Mouse (Mus musculus) ES-E14 (cell line): ENCODE results near the gene Cnmd. TPM values are rescaled to one million over a fixed set of nuclear protein-coding genes. Genes with fewer than 3 reads are reported as not detected.
A peak's percentile ranks its signal among the peaks of the same experiment; 100 is the strongest.

Source experiments
- DNase-seq: peaks from one replicate; pipeline ENCODE4 v3.0.0-alpha.2; 2013; ENCODE audit warnings: low read depth, low spot score
- H3K27ac ChIP-seq: 2 replicates; pipeline ENCODE4 v1.5.1; 2012; ENCODE audit warnings: low read depth, mild to moderate bottlenecking, low read length, moderate library complexity, mixed read lengths; ENCODE audit not compliant: poor library complexity, insufficient read depth, severe bottlenecking
- H3K36me3 ChIP-seq: 2 replicates; pipeline ENCODE4 v1.6.1; 2012; ENCODE audit warnings: mild to moderate bottlenecking, low read length, moderate library complexity, mixed read lengths; ENCODE audit not compliant: control insufficient read depth, poor library complexity, insufficient read depth, severe bottlenecking
- H3K4me1 ChIP-seq, 2 experiments: fragments of 150-350 bp in 1 of 2; sonication (generic) in 1 of 2; 2 replicates each; pipeline ENCODE4 v1.6.1; 2012; ENCODE audit warnings: low read length in 2 of 2, mild to moderate bottlenecking in 1 of 2, mixed read lengths in 1 of 2; ENCODE audit not compliant: control insufficient read depth in 2 of 2, insufficient read depth in 2 of 2, poor library complexity in 1 of 2
- H3K4me3 ChIP-seq, 2 experiments: fragments of 150-350 bp in 1 of 2; sonication (generic) in 1 of 2; 2 replicates each; pipeline ENCODE4 v1.5.1; 2012; ENCODE audit warnings: low read length in 2 of 2, low read depth in 1 of 2, mild to moderate bottlenecking in 1 of 2, mixed read lengths in 1 of 2; ENCODE audit not compliant: insufficient read depth in 1 of 2, poor library complexity in 1 of 2, severe bottlenecking in 1 of 2
- H3K9ac ChIP-seq: 2 replicates; pipeline ENCODE4 v1.6.1; 2012; ENCODE audit warnings: low read depth, mild to moderate bottlenecking, low read length, mixed read lengths; ENCODE audit not compliant: poor library complexity, insufficient read depth, severe bottlenecking
- H3K9me3 ChIP-seq: fragments of 150-350 bp; sonication (generic); 2 replicates; pipeline ENCODE4 v1.6.1; 2012; ENCODE audit warnings: low read depth, mild to moderate bottlenecking, low read length; ENCODE audit not compliant: control insufficient read depth, insufficient read depth
- CHD2 ChIP-seq: IDR thresholded peaks from 2 replicates; pipeline ENCODE4 v1.6.1; 2014; ENCODE audit warnings: mild to moderate bottlenecking, low read depth, low read length, inconsistent platforms
- HCFC1 ChIP-seq: IDR thresholded peaks from 2 replicates; pipeline ENCODE4 v1.6.1; 2012; ENCODE audit warnings: low read length, inconsistent platforms, borderline replicate concordance; ENCODE audit not compliant: insufficient read depth
- MAFK ChIP-seq: IDR thresholded peaks from 2 replicates; pipeline ENCODE4 v1.6.1; 2014; ENCODE audit warnings: mild to moderate bottlenecking, low read depth, low read length, inconsistent platforms; ENCODE audit not compliant: insufficient read depth
- ZC3H11A ChIP-seq: IDR thresholded peaks from 2 replicates; pipeline ENCODE4 v1.6.1; 2012; ENCODE audit warnings: low read depth, mild to moderate bottlenecking, inconsistent platforms, low read length, borderline replicate concordance
- ZNF384 ChIP-seq: IDR thresholded peaks from 2 replicates; pipeline ENCODE4 v1.6.1; 2012; ENCODE audit warnings: low read depth, low read length, inconsistent platforms
- in situ Hi-C, 2 experiments: fragments of 600-800 bp; cut with MboI; formaldehyde crosslinking; loops; one replicate each; pipeline ENCODE4 v1.15.1; 2025; ENCODE audit warnings: low sequenced_read_pairs in 2 of 2, inconsistent platforms in 1 of 2; ENCODE audit not compliant: unreplicated experiment in 2 of 2
- total RNA-seq: library from RNA; depleted of rRNA; stranded (reverse); fragments of 300-350 nt; gene quantifications from 2 replicates; pipeline ENCODE4 v1.2.3, GENCODE M21; 2012; rRNA removed

Gene Cnmd
- total RNA-seq, 1 experiment = not detected

- Histone ChIP-seq H3K9ac (peak overlapping the region; percentile 70), H3K4me3 (peak overlapping the region; percentile 83 to 96), H3K4me1 (peaks cover 6 to 13% of the 10 kb centered on the region in 2 experiments), H3K27ac (peak overlapping the region; percentile 25; the same call in 1 of the 2 replicates), H3K36me3 (peaks cover 4% of the 10 kb centered on the region; the same call in 1 of the 2 replicates), H3K9me3 (no peaks in the 10 kb centered on the region)
- DNase-seq = no peak
- in situ Hi-C loops = no loop called here
- TF ChIP-seq ZNF384 (no peak), ZC3H11A (no peak), MAFK (no peak), HCFC1 (no peak), CHD2 (no peak)
These were observed 73.4 kb downstream of the Cnmd start for GRCm38 (mm10) chr14:79588534-79588951.

GRCm38 (mm10) chr14:79587852-79588229 is 74.1 kb downstream of the Cnmd start:
- H3K36me3 ChIP-seq = peaks cover 4% of the 10 kb centered on the region; the same call in 1 of the 2 replicates
- peak overlapping the region; percentile 79 for H3K9ac ChIP-seq
- DNase-seq = no peak
- peaks cover 10 to 15% of the 10 kb centered on the region in 2 experiments for H3K4me1 ChIP-seq
- H3K9me3 ChIP-seq = no peaks in the 10 kb centered on the region
- H3K27ac ChIP-seq = peak overlapping the region; percentile 67; the same call in 1 of the 2 replicates
- in situ Hi-C loops = no loop called here
- no peak for TF ChIP-seq HCFC1
- H3K4me3 ChIP-seq = peak overlapping the region; percentile 83 to 96

Other genes with a start within 250 kb of the Cnmd start
- 5.6 and 6.3 TPM in 2 replicates for gene Kbtbd7, start 235.7 kb downstream of the Cnmd start, total RNA-seq
- gene Kbtbd6, start 210.3 kb downstream of the Cnmd start, total RNA-seq = 2.1 and 3.9 TPM in 2 replicates
- 4.4 and 5.3 TPM in 2 replicates for gene Elf1, start 181.0 kb downstream of the Cnmd start, total RNA-seq
- gene Wbp4, start 180.7 kb downstream of the Cnmd start, total RNA-seq = 13.3 and 16.4 TPM in 2 replicates
- 93.7 and 115 TPM in 2 replicates for gene Sugt1, start 74.5 kb downstream of the Cnmd start, total RNA-seq
- gene Pcdh8, start 109.1 kb upstream of the Cnmd start, total RNA-seq = 0.94 and 2.4 TPM in 2 replicates